Mouse (Mus musculus) lung, embryonic 16.5 days (tissue): ENCODE data around the gene D13Ertd608e. TPM values are rescaled to one million over a fixed set of nuclear protein-coding genes. Genes with fewer than 3 reads are reported as not detected.
"Not testable (repeated sequence)": the region's sequence is repeated elsewhere in the genome, so short reads cannot be mapped to it uniquely, and the experiment has no call there.

Experiments used
- ATAC-seq: fragments of 200-750 bp; cut with Nextera tagmentation; 2 replicates; pipeline ENCODE4 v1.8.0; 2017; ENCODE audit warnings: low read depth, mild to moderate bottlenecking, moderate library complexity
- H3K27ac ChIP-seq: fragments of 300-500 bp; sonication (generic); 2 replicates; pipeline ENCODE4 v1.5.1; 2014; ENCODE audit warnings: mild to moderate bottlenecking, control low read depth, low read length
- H3K27me3 ChIP-seq: fragments of 300-500 bp; sonication (generic); 2 replicates; pipeline ENCODE4 v1.6.1; 2014; ENCODE audit warnings: low read depth, low read length, mixed read lengths; ENCODE audit not compliant: control insufficient read depth, insufficient read depth
- H3K36me3 ChIP-seq: fragments of 300-500 bp; sonication (generic); 2 replicates; pipeline ENCODE4 v1.6.1; 2014; ENCODE audit warnings: low read length; ENCODE audit not compliant: control insufficient read depth, insufficient read depth
- H3K4me1 ChIP-seq: fragments of 300-500 bp; sonication (generic); replicated peaks from 2 replicates; pipeline ENCODE4 v1.6.1; 2014; ENCODE audit warnings: low read length, mixed read lengths; ENCODE audit not compliant: control insufficient read depth, insufficient read depth
- H3K4me2 ChIP-seq: fragments of 300-500 bp; sonication (generic); 2 replicates; pipeline ENCODE4 v1.6.1; 2014; ENCODE audit warnings: low read depth, low read length, control low read depth
- H3K4me3 ChIP-seq: fragments of 300-500 bp; sonication (generic); 2 replicates; pipeline ENCODE4 v1.5.1; 2014; ENCODE audit warnings: mild to moderate bottlenecking, low read length, control low read depth
- H3K9ac ChIP-seq: fragments of 300-500 bp; sonication (generic); 2 replicates; pipeline ENCODE4 v1.6.1; 2014; ENCODE audit warnings: low read length, control low read depth
- H3K9me3 ChIP-seq: fragments of 300-500 bp; sonication (generic); 2 replicates; pipeline ENCODE4 v1.6.1; 2016; ENCODE audit warnings: low read length; ENCODE audit not compliant: control insufficient read depth
- WGBS: fragments of 180-500 bp; shearing (Covaris S2); extraction: QIAGEN DNeasy Blood & Tissue Kit; methylation state at CpG from one replicate; pipeline ENCODE4 v1.1.7; 2014; 5-methylcytosine and 5-hydroxymethylcytosine counted together
- polyA plus RNA-seq: library from polyadenylated mRNA; unstranded; fragments of >200 nt; fragmentation: Nextera tagmentation; extraction: Ambion mirVana; gene quantifications from 2 replicates; pipeline ENCODE4 v1.2.1, GENCODE M21; 2015

Gene D13Ertd608e
- polyA plus RNA-seq, 1 experiment from 2014 or later: not detected

- ATAC-seq: peak; percentile 67
- Histone ChIP-seq H3K27ac (no peak overlapping the region), H3K4me3 (no peak overlapping the region), H3K4me2 (no peak overlapping the region), H3K27me3 (no peaks in the 10 kb centered on the region), H3K36me3 (no peaks in the 10 kb centered on the region), H3K4me1 (no peaks in the 10 kb centered on the region), H3K9me3 (no peaks in the 10 kb centered on the region), H3K9ac (no peak overlapping the region)
- 34% methylated on average over 7 of the region's 8 CpGs for WGBS
Measured at GRCm38 (mm10) chr13:119816798-119817197, 19.0 kb upstream of the D13Ertd608e start.

- Histone ChIP-seq H3K36me3 (no peaks in the 10 kb centered on the region), H3K27me3 (no peaks in the 10 kb centered on the region), H3K9ac (no peak overlapping the region), H3K9me3 (no peaks in the 10 kb centered on the region), H3K4me3 (no peak overlapping the region), H3K27ac (no peak overlapping the region), H3K4me1 (no peaks in the 10 kb centered on the region), H3K4me2 (no peak overlapping the region)
- no peak for ATAC-seq
- WGBS: 29% methylated on average over 2 of the region's 2 CpGs
Measured at GRCm38 (mm10) chr13:119817579-119818206, 18.1 kb upstream of the D13Ertd608e start.

- H3K27ac ChIP-seq, H3K4me3 ChIP-seq, H3K36me3 ChIP-seq, H3K9me3 ChIP-seq, H3K4me1 ChIP-seq, ATAC-seq, H3K9ac ChIP-seq, H3K27me3 ChIP-seq, H3K4me2 ChIP-seq: not testable (repeated sequence)
Measured at GRCm38 (mm10) chr13:119830116-119830515, 5.7 kb upstream of the D13Ertd608e start, which contains the start of gene AF067063. Gene AF067063 (minus strand): TSS chr13:119830216.

- H3K9me3 ChIP-seq, H3K4me1 ChIP-seq, H3K9ac ChIP-seq, H3K36me3 ChIP-seq, H3K27ac ChIP-seq, H3K27me3 ChIP-seq: not testable (repeated sequence)
- 9% methylated on average over 20 of the region's 23 CpGs for WGBS
- Histone ChIP-seq H3K4me2 (peak overlapping the region; percentile 45), H3K4me3 (peak overlapping the region; percentile 32)
- peak; percentile 83 for ATAC-seq
Measured at GRCm38 (mm10) chr13:119836324-119836811, 562 bp downstream of the D13Ertd608e start.

GRCm38 (mm10) chr13:119837719-119838337 is 2.0 kb downstream of the D13Ertd608e start:
- H3K9me3 ChIP-seq, H3K4me2 ChIP-seq, H3K4me1 ChIP-seq, H3K27me3 ChIP-seq, H3K9ac ChIP-seq, H3K27ac ChIP-seq, H3K4me3 ChIP-seq, H3K36me3 ChIP-seq: not testable (repeated sequence)
- 4% methylated on average over 14 of the region's 23 CpGs for WGBS
- ATAC-seq: peak; percentile 22; the same call in 1 of the 2 replicates

- ATAC-seq, H3K4me2 ChIP-seq, H3K4me3 ChIP-seq, H3K9ac ChIP-seq, H3K27me3 ChIP-seq, H3K27ac ChIP-seq, H3K4me1 ChIP-seq, H3K36me3 ChIP-seq, H3K9me3 ChIP-seq: not testable (repeated sequence)
- 17% methylated on average over 6 of the region's 6 CpGs for WGBS
Measured at GRCm38 (mm10) chr13:119839982-119840381, 4.2 kb downstream of the D13Ertd608e start.

- H3K4me2 ChIP-seq, H3K36me3 ChIP-seq, H3K9ac ChIP-seq, H3K27me3 ChIP-seq, H3K4me3 ChIP-seq, ATAC-seq, H3K4me1 ChIP-seq, H3K27ac ChIP-seq, H3K9me3 ChIP-seq: not testable (repeated sequence)
- no CpG with 5 or more reads among the region's 6 CpGs for WGBS
Measured at GRCm38 (mm10) chr13:119862399-119862798, 26.6 kb downstream of the D13Ertd608e start.

- H3K27me3 ChIP-seq, H3K4me2 ChIP-seq, H3K27ac ChIP-seq, H3K36me3 ChIP-seq, H3K4me3 ChIP-seq, H3K9me3 ChIP-seq, H3K9ac ChIP-seq, H3K4me1 ChIP-seq, ATAC-seq: not testable (repeated sequence)
- WGBS: 55% methylated on average over 6 of the region's 7 CpGs
Measured at GRCm38 (mm10) chr13:119864395-119864999, 28.7 kb downstream of the D13Ertd608e start.

GRCm38 (mm10) chr13:119886896-119887295 is 51.1 kb downstream of the D13Ertd608e start:
- H3K4me1 ChIP-seq, H3K27ac ChIP-seq, H3K9ac ChIP-seq, H3K36me3 ChIP-seq, H3K27me3 ChIP-seq, H3K4me2 ChIP-seq, H3K9me3 ChIP-seq, ATAC-seq, H3K4me3 ChIP-seq: not testable (repeated sequence)
- 37% methylated on average over 4 of the region's 4 CpGs for WGBS
